Mouse (Mus musculus) ovary, postnatal 14 days (tissue): ENCODE data around the gene Mreg.
"Not testable (repeated sequence)": the region's sequence is repeated elsewhere in the genome, so short reads cannot be mapped to it uniquely, and the experiment has no call there.

Experiments used
- DNase-seq: peaks from one replicate; pipeline ENCODE4 v3.0.0; 2022; ENCODE audit warnings: low spot score

The Mreg gene

GRCm38 (mm10) chr1:72211701-72212699 lies at the start of gene Mreg:
TSS of gene Mreg (minus strand) at chr1:72212307.
- peak; percentile 51 for DNase-seq

- no peak for DNase-seq
Measured at GRCm38 (mm10) chr1:72256381-72257256, 44.5 kb upstream of the Mreg start.

- DNase-seq, result no peak
Measured at GRCm38 (mm10) chr1:72255854-72256175, 43.7 kb upstream of the Mreg start.

GRCm38 (mm10) chr1:72255062-72255853 lies 43.2 kb upstream of the Mreg start:
- peak; percentile 29 for DNase-seq

- peak; percentile 87 for DNase-seq
Measured at GRCm38 (mm10) chr1:72254545-72255061, 42.5 kb upstream of the Mreg start.

GRCm38 (mm10) chr1:72253881-72254491 lies 41.9 kb upstream of the Mreg start:
- no peak for DNase-seq

- no peak for DNase-seq
Measured at GRCm38 (mm10) chr1:72251806-72252205, 39.7 kb upstream of the Mreg start.

GRCm38 (mm10) chr1:72248226-72248737 lies 36.2 kb upstream of the Mreg start:
- not testable (repeated sequence) for DNase-seq

- no peak for DNase-seq
Measured at GRCm38 (mm10) chr1:72244317-72245036, 32.4 kb upstream of the Mreg start.

GRCm38 (mm10) chr1:72243656-72244316 lies 31.7 kb upstream of the Mreg start:
- peak; percentile 94 for DNase-seq

GRCm38 (mm10) chr1:72242581-72243143 lies 30.6 kb upstream of the Mreg start:
- no peak for DNase-seq

GRCm38 (mm10) chr1:72239113-72239512 lies 27.0 kb upstream of the Mreg start:
- not testable (repeated sequence) for DNase-seq

- no peak for DNase-seq
Measured at GRCm38 (mm10) chr1:72238016-72238580, 26.0 kb upstream of the Mreg start.

- no peak for DNase-seq
Measured at GRCm38 (mm10) chr1:72237007-72237775, 25.1 kb upstream of the Mreg start.

- peak; percentile 61 for DNase-seq
Measured at GRCm38 (mm10) chr1:72236363-72237006, 24.4 kb upstream of the Mreg start.

- not testable (repeated sequence) for DNase-seq
Measured at GRCm38 (mm10) chr1:72232592-72232991, 20.5 kb upstream of the Mreg start.

- DNase-seq, result no peak
Measured at GRCm38 (mm10) chr1:72228974-72229373, 16.9 kb upstream of the Mreg start.

GRCm38 (mm10) chr1:72227546-72227945 lies 15.4 kb upstream of the Mreg start:
- DNase-seq, result no peak
